Mouse (Mus musculus) ES-E14 (cell line): ENCODE data around the gene Ppil6.

Source experiments
- CHD2 ChIP-seq: IDR thresholded peaks from 2 replicates; pipeline ENCODE4 v1.6.1; 2014; ENCODE audit warnings: mild to moderate bottlenecking, low read depth, low read length, inconsistent platforms
- HCFC1 ChIP-seq: IDR thresholded peaks from 2 replicates; pipeline ENCODE4 v1.6.1; 2012; ENCODE audit warnings: low read length, inconsistent platforms, borderline replicate concordance; ENCODE audit not compliant: insufficient read depth
- MAFK ChIP-seq: IDR thresholded peaks from 2 replicates; pipeline ENCODE4 v1.6.1; 2014; ENCODE audit warnings: mild to moderate bottlenecking, low read depth, low read length, inconsistent platforms; ENCODE audit not compliant: insufficient read depth
- ZC3H11A ChIP-seq: IDR thresholded peaks from 2 replicates; pipeline ENCODE4 v1.6.1; 2012; ENCODE audit warnings: low read depth, mild to moderate bottlenecking, inconsistent platforms, low read length, borderline replicate concordance
- ZNF384 ChIP-seq: IDR thresholded peaks from 2 replicates; pipeline ENCODE4 v1.6.1; 2012; ENCODE audit warnings: low read depth, low read length, inconsistent platforms

DNA sequence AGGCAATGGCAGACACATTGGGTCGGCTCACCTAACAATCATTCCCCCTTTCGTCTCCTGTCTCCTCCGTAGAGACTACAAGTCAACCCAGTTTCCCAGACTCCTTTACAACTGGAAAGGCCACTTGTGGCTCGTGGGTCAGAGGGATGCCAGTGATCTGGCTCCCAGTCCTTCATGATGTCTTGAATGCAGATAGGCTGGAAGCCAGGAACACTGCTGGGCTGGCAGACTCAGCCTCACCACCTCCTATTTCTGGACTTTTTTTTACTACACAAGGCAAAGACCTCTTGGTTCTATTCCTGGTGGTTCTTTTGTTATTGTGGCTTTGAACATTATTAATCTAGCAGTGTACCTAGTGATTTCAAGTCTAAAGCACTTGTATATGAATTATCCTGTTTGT is 24.1 kb downstream of the Ppil6 start:
- no peak for TF ChIP-seq HCFC1
- TF ChIP-seq ZC3H11A: no peak
- TF ChIP-seq ZNF384: no peak
- no peak for TF ChIP-seq MAFK
- TF ChIP-seq CHD2: no peak
